Mouse (Mus musculus): ENCODE measurements around the gene Teddm2. TPM values are rescaled to one million over a fixed set of nuclear protein-coding genes. Genes with fewer than 3 reads are reported as not detected.

Gene Teddm2
- polyA plus RNA-seq (2012) = 0.08 and 0.23 TPM in 2 replicates

DNA sequence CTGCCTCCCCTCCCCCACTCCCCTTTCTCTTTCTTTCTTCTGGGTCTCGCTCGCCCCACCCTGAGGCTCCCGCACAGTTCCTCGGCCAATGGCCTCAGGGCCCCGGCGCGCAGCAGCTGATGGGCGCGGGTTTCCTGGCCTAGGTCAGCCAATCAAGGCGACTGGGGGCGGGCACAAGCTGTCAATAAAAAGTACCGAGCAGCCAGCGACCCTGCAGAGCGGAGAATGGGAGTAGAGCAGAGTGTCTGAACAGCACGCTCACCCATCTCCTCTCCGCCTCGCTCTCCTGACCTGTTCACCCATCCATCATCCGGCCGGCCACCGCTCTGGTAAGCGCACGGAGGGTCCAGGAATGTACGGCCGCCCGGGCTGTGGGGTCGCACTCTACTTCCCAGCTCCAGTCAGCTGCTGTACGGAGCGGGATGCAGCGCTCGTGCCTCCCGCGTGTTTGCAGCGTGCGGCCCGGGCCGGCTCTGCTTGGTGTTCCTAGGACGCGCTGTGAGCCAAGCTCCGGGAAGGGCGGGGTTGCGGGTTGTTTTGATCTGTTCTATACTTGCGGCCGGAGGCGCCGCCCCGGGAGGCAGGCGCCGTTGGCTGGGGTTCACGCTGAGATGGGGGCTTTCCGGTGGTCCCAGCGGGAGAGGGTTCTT, at the start of gene Teddm2, which contains the start of gene Glul:
Gene Teddm2 (minus strand): TSS at position 498 of the 650 bp plus-strand sequence.
Gene Glul (plus strand): TSS at position 214 of the 650 bp plus-strand sequence.
- no peaks in the 10 kb centered on the region for H3K9me3 ChIP-seq (ENCODE audit: control insufficient read depth, low read length)
- peak within 1 kb of the TSS; percentile 92 for H3K4me3 ChIP-seq (replicated peaks)
- H3K36me3 ChIP-seq (ENCODE audit: control insufficient read depth) = peaks cover 41% of the 10 kb centered on the region
- H3K4me1 ChIP-seq (ENCODE audit: control insufficient read depth) = peaks cover 37% of the 10 kb centered on the region
- no peaks in the 10 kb centered on the region for H3K27me3 ChIP-seq (ENCODE audit: control insufficient read depth)
- TF ChIP-seq GATA1 (IDR thresholded peaks at IDR 0.05; ENCODE audit: low read length) = no peak
- no peak for TF ChIP-seq TAL1 (IDR thresholded peaks at IDR 0.05; ENCODE audit: low read length)

DNA sequence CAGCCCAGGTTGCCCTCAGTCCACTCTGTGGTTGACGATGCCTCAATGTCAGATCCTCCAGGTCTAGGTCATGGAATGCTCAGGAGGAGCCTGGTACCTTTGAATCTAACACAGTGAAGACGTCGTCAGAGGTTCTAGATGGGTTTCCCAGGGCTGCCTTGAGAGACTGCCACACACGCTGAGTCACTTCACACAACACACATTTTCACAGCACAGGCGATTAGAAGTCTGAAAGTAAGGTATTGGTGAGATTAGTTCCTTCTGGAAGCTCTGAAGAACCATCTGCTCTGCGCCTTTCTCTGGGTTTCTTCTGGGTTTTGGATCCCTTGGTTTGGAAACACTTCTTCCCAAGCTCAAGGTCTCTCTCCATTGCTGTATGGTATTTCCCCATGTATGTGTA, 47.8 kb upstream of the Teddm2 start:
- TF ChIP-seq TAL1 (IDR thresholded peaks at IDR 0.05; ENCODE audit: low read length) (no peak), GATA1 (IDR thresholded peaks at IDR 0.05; ENCODE audit: low read length) (no peak)
- no peaks in the 10 kb centered on the region for H3K36me3 ChIP-seq (ENCODE audit: control insufficient read depth)
- H3K9me3 ChIP-seq (ENCODE audit: control insufficient read depth, low read length) = no peaks in the 10 kb centered on the region
- peaks cover 5% of the 10 kb centered on the region for H3K4me1 ChIP-seq (ENCODE audit: control insufficient read depth)
- H3K4me3 ChIP-seq (replicated peaks) = no peak overlapping the region
- no peaks in the 10 kb centered on the region for H3K27me3 ChIP-seq (ENCODE audit: control insufficient read depth)

DNA sequence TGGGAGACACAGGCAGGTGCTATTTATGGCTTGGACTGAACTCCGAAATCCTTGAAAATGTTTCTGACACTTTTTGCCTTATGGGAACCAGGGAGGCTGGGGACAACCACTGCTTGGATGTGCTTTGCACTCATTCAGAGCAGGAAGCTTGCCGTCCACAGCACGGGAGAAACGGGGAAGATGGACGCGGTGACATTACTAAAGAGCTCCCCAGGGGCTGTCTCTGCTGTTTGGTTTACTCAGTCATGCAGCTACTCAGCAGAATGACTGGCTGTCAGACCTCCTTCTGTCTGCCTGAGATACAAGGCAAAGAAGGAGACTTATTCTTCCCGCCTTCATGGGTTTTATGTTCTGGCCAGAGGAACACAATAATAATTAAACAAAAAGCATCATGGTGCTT, 46.9 kb upstream of the Teddm2 start:
- TF ChIP-seq GATA1 (IDR thresholded peaks at IDR 0.05; ENCODE audit: low read length) = no peak
- no peak for TF ChIP-seq TAL1 (IDR thresholded peaks at IDR 0.05; ENCODE audit: low read length)
- Histone ChIP-seq H3K4me1 (ENCODE audit: control insufficient read depth) (peaks cover 5% of the 10 kb centered on the region), H3K4me3 (replicated peaks) (no peak overlapping the region), H3K36me3 (ENCODE audit: control insufficient read depth) (no peaks in the 10 kb centered on the region), H3K27me3 (ENCODE audit: control insufficient read depth) (no peaks in the 10 kb centered on the region), H3K9me3 (ENCODE audit: control insufficient read depth, low read length) (no peaks in the 10 kb centered on the region)

DNA sequence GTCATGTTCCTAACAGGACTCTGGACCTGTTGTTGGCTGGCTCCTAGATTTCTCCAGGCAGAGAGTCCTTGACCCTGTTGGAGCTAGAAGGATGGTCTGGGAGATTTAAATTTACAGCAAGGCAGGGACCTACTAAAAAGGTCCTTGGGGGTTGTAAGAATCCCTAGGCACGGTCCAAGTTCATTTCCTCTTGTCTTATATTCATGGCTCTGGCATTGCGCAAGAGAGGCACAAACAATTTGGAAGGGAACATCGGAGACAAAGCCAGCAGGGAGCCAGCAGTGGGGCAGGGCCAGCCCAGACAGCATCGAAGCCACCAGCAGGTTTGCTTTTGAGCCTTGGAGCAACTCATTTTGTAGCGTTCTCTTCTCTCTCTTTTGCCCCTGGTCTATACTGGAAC, 45.2 kb upstream of the Teddm2 start:
- H3K36me3 ChIP-seq (ENCODE audit: control insufficient read depth) = no peaks in the 10 kb centered on the region
- H3K4me1 ChIP-seq (ENCODE audit: control insufficient read depth) = peaks cover 5% of the 10 kb centered on the region
- no peaks in the 10 kb centered on the region for H3K27me3 ChIP-seq (ENCODE audit: control insufficient read depth)
- no peak overlapping the region for H3K4me3 ChIP-seq (replicated peaks)
- H3K9me3 ChIP-seq (ENCODE audit: control insufficient read depth, low read length) = no peaks in the 10 kb centered on the region
- TF ChIP-seq TAL1 (IDR thresholded peaks at IDR 0.05; ENCODE audit: low read length) (no peak), GATA1 (IDR thresholded peaks at IDR 0.05; ENCODE audit: low read length) (no peak)

DNA sequence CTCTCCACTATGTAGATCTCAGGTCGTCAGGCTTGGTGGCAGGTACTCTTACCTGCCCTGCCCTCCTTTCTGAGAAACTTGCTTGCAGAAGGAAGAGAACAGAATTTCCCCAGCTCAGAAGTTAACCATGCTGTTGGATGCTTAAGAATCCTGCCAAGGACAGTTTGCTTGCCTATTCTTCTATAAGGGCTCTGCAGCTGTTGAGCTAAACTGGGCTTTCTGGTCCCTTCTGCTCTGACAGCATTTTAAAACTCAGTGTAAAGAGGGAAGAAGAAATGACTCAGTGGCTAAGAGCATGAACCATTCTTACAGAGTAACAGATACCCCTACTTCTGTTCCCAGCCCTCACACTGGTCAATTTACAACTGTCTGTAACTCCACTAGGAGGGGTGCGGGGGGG, 41.0 kb upstream of the Teddm2 start:
- TF ChIP-seq GATA1 (IDR thresholded peaks at IDR 0.05; ENCODE audit: low read length) = no peak
- TF ChIP-seq TAL1 (IDR thresholded peaks at IDR 0.05; ENCODE audit: low read length) = no peak
- Histone ChIP-seq H3K36me3 (ENCODE audit: control insufficient read depth) (no peaks in the 10 kb centered on the region), H3K9me3 (ENCODE audit: control insufficient read depth, low read length) (peaks cover 3% of the 10 kb centered on the region; the same call in 1 of the 2 replicates), H3K27me3 (ENCODE audit: control insufficient read depth) (no peaks in the 10 kb centered on the region), H3K4me3 (replicated peaks) (no peak overlapping the region), H3K4me1 (ENCODE audit: control insufficient read depth) (peaks cover 8% of the 10 kb centered on the region)

DNA sequence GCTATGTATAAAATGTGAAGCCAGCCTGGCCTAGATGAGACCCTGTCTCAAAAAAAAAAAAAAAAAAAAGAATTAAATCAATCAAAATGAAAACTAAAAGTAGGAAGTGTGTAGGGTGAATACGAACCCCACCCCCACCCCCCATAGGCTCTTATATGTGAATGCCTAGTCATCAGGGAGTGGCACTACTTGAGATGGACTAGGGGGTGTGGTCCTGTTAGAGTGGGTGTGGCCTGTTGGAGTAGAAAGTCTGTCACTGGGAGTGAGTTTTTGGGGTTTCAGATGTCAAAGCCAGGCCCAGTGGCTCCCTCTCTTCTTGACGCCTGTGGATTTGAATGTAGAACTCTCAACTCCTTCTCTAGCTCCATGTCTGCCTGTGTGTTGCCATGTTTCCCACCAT, 37.0 kb upstream of the Teddm2 start:
- H3K4me3 ChIP-seq (replicated peaks) = no peak overlapping the region
- no peaks in the 10 kb centered on the region for H3K27me3 ChIP-seq (ENCODE audit: control insufficient read depth)
- no peaks in the 10 kb centered on the region for H3K36me3 ChIP-seq (ENCODE audit: control insufficient read depth)
- H3K9me3 ChIP-seq (ENCODE audit: control insufficient read depth, low read length) = peaks cover 3% of the 10 kb centered on the region; the same call in 1 of the 2 replicates
- TF ChIP-seq GATA1 (IDR thresholded peaks at IDR 0.05; ENCODE audit: low read length) = no peak
- TF ChIP-seq TAL1 (IDR thresholded peaks at IDR 0.05; ENCODE audit: low read length) = no peak
- H3K4me1 ChIP-seq (ENCODE audit: control insufficient read depth) = peaks cover 8% of the 10 kb centered on the region

DNA sequence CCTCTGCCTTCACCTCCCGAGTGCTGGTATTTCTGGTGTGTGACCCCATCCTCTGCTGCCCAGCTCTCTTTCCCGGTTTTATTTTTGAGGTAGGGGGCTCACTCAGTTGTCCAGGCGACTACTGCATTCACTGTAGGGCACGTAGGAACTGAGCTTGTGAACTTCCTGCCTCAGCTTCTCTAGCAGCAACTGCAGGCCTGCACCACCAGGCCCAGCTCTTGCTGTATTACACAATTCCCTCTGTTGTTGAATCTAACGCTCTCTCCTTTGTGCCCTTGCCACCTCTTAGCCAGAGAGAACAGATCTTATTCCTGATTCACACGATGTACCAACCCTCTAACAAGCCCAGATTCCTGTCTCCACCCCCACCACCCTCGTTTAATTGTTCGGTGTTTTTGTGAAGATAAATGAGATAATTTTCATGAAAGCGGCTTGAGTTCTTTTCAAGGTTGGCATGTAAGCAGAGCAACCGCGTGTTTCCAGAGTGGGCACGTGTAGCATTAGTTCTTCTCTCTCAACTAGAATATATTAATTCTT, 35.9 kb upstream of the Teddm2 start:
- Histone ChIP-seq H3K27me3 (ENCODE audit: control insufficient read depth) (no peaks in the 10 kb centered on the region), H3K4me1 (ENCODE audit: control insufficient read depth) (peaks cover 8% of the 10 kb centered on the region), H3K4me3 (replicated peaks) (no peak overlapping the region), H3K9me3 (ENCODE audit: control insufficient read depth, low read length) (peaks cover 3% of the 10 kb centered on the region; the same call in 1 of the 2 replicates), H3K36me3 (ENCODE audit: control insufficient read depth) (no peaks in the 10 kb centered on the region)
- TF ChIP-seq TAL1 (IDR thresholded peaks at IDR 0.05; ENCODE audit: low read length) (no peak), GATA1 (IDR thresholded peaks at IDR 0.05; ENCODE audit: low read length) (no peak)

DNA sequence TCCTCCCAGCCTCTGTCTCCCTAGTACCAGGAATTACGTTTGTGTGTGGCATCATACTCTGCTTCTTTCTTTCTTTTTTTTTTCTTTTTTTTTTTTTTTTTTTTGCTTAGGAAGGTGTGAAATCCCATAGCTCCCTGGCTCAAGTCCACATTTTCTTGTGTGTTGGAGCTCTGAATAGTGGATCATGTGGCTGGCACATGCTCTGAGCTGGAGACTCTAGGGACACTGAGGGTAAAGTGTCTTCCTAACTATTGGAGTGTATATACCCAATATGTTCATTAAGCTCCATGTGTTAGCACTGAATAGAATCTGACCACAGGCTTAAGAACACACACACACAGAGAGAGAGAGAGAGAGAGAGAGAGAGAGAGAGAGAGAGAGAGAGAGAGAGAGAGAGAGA, 33.7 kb upstream of the Teddm2 start:
- H3K36me3 ChIP-seq (ENCODE audit: control insufficient read depth) = no peaks in the 10 kb centered on the region

DNA sequence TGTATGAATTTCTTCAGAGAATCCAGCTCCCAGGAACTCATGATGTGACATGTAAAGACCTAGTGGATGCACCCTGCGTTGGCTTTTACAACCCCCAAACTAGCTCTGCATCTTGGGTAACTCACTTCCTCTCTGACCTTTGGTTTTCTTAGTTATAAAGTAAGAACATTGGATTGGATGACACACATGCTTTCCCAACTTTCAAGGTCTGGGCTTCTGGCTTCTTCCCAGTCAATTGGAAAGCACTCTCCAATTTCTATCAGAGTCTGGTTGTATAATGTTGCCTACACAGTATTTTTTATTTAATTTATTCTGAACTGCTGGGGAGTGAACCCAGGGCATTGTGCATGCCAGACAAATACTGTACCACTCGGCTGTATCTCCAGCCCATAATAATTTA, 30.4 kb upstream of the Teddm2 start:
- H3K4me3 ChIP-seq (replicated peaks) = no peak overlapping the region
- H3K4me1 ChIP-seq (ENCODE audit: control insufficient read depth) = no peaks in the 10 kb centered on the region
- H3K9me3 ChIP-seq (ENCODE audit: control insufficient read depth, low read length) = no peaks in the 10 kb centered on the region; the same call in none of the 2 replicates
- H3K36me3 ChIP-seq (ENCODE audit: control insufficient read depth) = no peaks in the 10 kb centered on the region
- H3K27me3 ChIP-seq (ENCODE audit: control insufficient read depth) = no peaks in the 10 kb centered on the region
- no peak for TF ChIP-seq GATA1 (IDR thresholded peaks at IDR 0.05; ENCODE audit: low read length)
- no peak for TF ChIP-seq TAL1 (IDR thresholded peaks at IDR 0.05; ENCODE audit: low read length)

More for the DNA sequence above, 33.7 kb upstream of the Teddm2 start:
- H3K9me3 ChIP-seq (ENCODE audit: control insufficient read depth, low read length) = peaks cover 3% of the 10 kb centered on the region; the same call in 1 of the 2 replicates
- no peak overlapping the region for H3K4me3 ChIP-seq (replicated peaks)
- peaks cover 8% of the 10 kb centered on the region for H3K4me1 ChIP-seq (ENCODE audit: control insufficient read depth)
- no peak for TF ChIP-seq TAL1 (IDR thresholded peaks at IDR 0.05; ENCODE audit: low read length)
- TF ChIP-seq GATA1 (IDR thresholded peaks at IDR 0.05; ENCODE audit: low read length) = no peak
- no peaks in the 10 kb centered on the region for H3K27me3 ChIP-seq (ENCODE audit: control insufficient read depth)
